Mouse (Mus musculus) liver, embryonic 14.5 days (tissue): ENCODE data around the gene Gm37240.

Source experiments
- CTCF ChIP-seq: IDR thresholded peaks from 2 replicates; pipeline ENCODE4 v1.5.1; 2016; ENCODE audit warnings: antibody characterized with exemption, low read depth, control low read depth
- EP300 ChIP-seq: IDR thresholded peaks from 2 replicates; pipeline ENCODE4 v1.6.1; 2016; ENCODE audit warnings: antibody characterized with exemption, low read depth

GRCm38 (mm10) chr3:85128546-85128945 is 758.8 kb downstream of the Gm37240 start:
- no peak for TF ChIP-seq CTCF
- TF ChIP-seq EP300: no peak
